Mouse (Mus musculus): ENCODE results near the gene Traf3ip3.

DNA sequence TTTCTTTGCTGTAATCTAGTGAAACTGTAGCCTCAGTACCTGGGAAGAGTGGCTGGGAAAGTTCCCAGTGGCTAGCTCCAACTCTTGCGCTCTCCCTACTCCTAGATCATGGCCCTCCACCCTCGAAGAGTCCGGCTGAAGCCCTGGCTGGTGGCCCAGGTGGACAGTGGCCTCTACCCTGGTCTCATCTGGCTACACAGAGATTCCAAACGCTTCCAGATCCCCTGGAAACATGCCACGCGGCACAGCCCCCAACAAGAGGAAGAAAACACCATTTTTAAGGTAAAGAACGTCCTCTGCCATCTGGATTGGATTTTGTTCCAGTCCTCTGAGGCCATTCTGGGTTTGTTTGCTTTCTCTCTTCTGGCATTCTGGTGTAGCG lies 44.4 kb downstream of the Traf3ip3 start:
- no peak for TF ChIP-seq CTCF (IDR thresholded peaks at IDR 0.05; ENCODE audit: borderline replicate concordance, insufficient read depth, low read depth, low read length)
- TF ChIP-seq POLR2A (IDR thresholded peaks at IDR 0.05; ENCODE audit: borderline replicate concordance, insufficient read depth, low read length): no peak
